Mouse (Mus musculus) T-cell, adult 2 months (primary cell): Measurements from ENCODE around the gene Ets2.
"Not testable (repeated sequence)": the region's sequence is repeated elsewhere in the genome, so short reads cannot be mapped to it uniquely, and the experiment has no call there.

Source experiments
- DNase-seq: peaks from one replicate; pipeline ENCODE4 v3.0.0; 2022; ENCODE audit warnings: low spot score

Gene Ets2

GRCm38 (mm10) chr16:95734785-95735184 lies 32.9 kb downstream of the Ets2 start:
- no peak for DNase-seq

- DNase-seq: no peak
Measured at GRCm38 (mm10) chr16:95736059-95736458, 34.2 kb downstream of the Ets2 start.

- DNase-seq: no peak
Measured at GRCm38 (mm10) chr16:95736470-95736869, 34.6 kb downstream of the Ets2 start.

DNA sequence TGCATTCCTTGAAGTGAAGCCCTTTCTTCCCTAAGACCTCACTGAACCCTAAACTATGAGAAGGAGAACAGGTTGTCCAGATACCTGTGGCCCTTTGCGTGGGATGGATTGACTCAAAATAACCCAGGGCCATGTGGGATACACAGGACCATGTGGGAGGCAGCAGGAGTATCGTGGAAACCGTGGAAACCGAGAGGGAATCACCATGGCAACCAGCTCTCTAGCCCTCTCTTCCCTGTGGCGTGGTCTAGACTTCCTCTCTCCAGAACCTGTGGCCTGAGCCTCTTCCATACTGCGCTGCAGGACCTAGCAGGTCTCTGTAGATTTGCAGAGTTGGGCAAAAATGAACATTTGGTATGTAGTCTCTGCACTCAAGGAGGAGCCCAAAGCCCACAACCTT lies 37.6 kb downstream of the Ets2 start:
- DNase-seq: no peak

- no peak for DNase-seq
Measured at GRCm38 (mm10) chr16:95741358-95741757, 39.5 kb downstream of the Ets2 start.

DNA sequence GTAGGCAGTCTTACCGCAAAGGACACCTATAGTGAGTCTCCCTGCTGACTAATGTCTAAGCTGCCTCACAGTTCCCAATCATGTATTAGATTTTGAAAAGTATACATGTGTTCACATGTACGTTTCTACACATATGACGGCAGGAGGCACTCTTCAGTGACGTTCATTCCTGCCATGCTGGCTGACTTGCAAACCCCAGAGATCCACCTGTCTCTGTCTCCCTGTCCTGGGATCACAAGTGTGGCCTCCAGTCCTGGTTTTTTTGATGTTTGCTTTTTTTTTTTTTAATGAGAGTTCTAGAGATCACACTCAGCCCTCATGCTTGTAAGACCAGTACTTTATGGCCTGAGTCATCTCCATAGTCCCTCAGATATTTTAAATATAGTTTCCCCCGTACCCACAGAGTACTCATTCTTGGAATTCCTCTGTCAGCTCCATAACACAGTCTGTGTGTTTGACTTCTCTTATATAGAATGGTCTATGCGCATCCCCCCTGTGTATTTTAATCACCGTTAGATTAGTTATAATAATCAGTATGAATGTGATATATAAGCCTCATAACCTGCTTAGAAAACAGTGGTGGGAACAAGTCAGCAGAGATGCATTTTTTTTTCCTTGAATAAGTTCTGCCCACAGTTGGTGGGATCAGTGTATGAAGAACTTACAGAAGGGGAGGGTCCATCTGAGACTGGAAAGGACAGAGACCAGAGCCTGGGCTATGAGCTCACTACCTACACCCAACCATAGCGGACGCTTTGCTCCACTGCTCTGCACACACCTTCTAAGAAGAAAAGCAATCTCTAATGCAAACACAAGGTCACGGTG lies 40.3 kb downstream of the Ets2 start:
- no peak for DNase-seq

DNA sequence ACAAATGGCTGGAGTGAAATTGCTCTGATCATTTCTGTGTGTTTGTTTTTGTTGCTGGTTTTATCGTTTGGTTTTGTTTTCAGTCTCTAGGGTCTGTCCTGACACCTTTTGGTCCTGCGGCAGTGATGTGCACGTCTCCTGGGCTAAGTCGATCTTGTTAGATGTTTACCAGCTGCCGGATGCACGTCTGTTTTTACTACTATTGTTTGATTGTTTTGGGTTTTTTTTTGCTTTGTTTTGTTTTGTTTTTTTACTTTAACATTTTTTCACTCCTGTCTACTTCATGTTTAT lies 40.8 kb downstream of the Ets2 start:
- no peak for DNase-seq

DNA sequence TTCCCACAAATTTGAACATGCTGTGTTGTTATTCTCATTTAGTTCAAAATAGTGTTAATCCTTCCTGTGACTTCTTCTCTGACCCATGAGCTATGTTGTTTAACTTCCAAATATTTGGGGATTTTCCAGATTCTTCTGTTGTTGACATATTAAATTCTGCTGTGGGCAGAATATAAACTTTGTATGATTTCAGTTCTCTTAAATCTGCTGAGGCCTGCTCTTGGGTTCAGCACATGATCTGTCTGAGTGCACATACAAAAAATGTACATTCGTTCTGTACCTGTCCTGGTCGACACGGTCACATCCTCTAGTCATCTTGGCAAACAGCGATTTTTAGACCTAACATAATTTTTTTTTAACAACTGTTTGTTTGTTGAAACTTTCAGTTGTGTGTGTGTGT lies 41.2 kb downstream of the Ets2 start:
- DNase-seq: no peak

DNA sequence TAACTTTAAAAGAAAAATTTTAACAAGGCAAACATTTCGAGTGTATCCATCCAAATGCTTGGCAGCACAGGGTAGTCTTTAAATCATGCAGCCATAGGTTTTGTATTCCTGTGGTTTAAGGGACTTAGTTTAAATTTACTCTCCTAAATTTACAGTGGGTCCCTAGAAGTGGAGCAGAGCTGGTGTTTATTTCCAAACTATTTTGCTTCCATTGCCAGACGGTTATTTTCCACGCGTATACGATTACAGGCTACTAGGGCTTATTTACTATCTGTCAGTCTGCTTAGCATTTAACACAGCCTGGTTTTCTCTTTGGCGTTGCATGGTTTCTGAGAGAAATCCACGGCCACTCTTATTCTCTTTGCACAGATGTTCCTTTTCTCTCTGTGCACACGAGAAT lies 42.9 kb downstream of the Ets2 start:
- DNase-seq: no peak

DNA sequence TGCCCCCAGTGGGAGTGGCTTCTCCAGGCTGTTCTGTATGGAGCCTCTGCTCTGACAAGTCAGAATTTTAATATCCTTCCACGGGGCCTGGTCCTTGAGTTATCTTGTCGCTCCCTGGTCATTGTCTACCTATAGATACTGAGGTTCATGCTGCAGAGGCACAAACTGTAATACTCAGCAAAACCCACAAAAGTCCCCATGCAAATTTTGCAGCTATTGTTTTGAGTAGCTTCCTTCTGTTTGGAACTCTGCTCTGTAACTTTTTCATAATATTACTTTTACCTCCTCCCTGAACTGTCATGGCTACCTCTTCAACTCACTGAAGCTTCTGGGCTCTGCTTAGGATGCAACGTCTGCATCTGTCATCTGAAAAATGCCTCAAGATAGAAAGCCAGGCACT lies 43.8 kb downstream of the Ets2 start:
- DNase-seq: no peak

DNA sequence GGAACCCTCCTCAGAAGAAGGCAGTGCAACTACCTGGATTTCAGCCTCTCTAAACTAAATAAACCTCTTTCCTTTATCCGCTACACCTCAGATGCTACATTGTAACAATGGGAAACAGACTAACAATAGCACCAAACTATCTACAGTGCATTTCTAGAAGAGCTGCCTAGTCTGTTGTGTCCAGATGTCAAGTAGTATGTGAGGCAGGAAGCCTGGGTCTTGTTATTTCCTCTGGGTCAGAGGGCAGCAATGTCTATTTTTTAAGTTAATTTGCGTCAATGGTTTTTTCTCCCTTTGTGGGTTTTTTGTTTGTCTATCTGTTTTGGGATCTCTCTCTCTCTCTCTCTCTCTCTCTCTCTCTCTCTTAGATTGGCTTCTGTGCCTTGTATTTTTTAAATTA lies 44.7 kb downstream of the Ets2 start:
- DNase-seq: no peak

DNA sequence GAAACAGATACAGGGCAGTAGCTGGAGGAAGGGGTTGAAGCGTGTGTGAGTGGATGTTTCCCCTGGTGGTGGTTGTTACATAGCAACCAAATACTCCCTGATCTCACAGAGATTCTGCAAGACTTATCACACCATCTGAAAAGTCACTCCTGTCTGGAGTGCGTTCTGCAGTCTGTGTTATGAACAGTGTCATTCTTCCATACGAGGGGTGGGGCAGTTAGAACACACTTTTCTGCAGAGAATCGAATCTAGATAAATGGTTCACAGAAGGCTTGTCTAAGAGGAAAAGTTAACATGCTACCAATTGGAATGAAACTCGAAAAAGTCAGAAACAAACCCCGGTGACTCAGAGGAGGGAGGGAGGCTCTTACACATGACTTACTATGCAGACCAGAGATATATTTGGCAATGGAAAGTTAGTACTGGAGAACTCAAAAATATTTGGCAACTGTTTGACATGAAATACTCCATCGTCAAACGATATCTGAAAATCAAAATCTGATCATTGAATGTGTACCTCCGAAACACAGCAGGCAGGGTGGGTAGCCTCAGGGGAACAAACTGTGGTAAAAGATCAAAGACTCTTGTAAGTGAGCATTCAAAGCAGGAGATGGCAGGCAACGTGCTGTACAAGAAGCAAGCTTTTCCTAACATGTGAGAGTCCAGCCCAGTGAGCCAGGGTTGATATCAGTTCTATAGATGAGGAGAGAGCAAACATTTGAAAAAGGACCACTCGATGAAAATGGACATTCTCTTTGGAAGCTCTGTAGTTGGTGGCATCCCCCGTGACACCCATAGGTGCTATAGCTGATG lies 47.6 kb downstream of the Ets2 start:
- DNase-seq: peak; percentile 66

GRCm38 (mm10) chr16:95750211-95750629 lies 48.3 kb downstream of the Ets2 start:
- peak; percentile 76 for DNase-seq

DNA sequence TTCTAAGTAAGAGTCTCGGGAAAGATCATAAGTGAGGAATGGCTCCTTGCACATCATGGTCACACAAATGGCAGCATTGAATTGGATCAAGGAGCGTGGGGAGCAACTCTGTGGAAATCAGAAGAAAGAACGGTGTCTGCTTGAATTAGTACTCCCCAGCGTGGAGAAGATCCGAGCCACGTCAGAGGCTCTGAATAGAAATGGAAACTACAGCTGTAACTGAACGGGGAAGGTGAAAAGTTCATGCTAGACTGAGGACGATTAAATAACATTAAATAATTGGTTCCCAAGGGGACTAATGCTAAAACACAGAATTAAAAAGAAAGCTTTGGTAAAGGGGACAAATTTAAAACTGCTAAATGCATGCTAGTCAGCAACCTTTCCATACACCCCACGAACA lies 50.6 kb downstream of the Ets2 start:
- no peak for DNase-seq

GRCm38 (mm10) chr16:95753295-95753694 lies 51.4 kb downstream of the Ets2 start:
- no peak for DNase-seq

GRCm38 (mm10) chr16:95759151-95759987 lies 57.5 kb downstream of the Ets2 start:
- no peak for DNase-seq

GRCm38 (mm10) chr16:95759988-95760391 lies 58.1 kb downstream of the Ets2 start:
- no peak for DNase-seq

DNA sequence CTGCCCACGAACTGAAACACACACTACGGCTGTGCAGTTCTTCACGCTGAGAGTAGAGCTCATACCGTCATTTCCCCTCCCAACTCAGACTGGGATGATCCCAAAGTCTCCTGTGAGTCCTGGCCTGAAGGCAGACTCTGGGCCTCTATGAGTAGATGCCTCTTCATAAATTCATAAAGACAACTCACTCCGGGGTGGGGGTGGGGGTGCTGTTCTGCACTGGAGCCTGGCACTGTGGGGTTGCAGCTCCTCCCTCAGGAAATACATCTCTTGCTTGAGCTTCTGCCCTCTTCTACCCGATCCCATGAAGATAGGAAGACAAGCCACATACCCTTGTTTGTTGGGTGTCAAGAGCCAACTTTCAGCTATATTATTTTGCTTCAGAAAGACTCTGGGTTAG lies 59.9 kb downstream of the Ets2 start:
- peak; percentile 32 for DNase-seq

DNA sequence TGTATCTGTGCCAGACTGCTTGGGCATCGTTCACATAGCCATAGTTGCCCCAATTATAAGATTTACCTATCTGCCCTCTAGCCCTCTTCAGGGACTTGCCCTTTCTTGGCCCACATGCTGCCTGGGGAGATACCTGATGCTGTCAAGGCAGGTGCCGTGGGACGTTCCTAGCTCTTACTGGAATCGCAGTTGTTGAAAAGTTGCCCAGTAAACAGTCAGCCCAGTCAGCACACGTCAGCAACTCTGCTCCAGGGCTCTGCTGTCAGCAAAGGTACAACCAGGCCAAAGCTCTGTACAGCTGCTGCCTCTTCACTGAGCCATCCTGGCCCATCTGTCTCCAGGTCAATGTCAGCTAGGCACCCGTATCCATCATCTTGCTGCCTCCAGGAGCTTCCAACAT lies 61.3 kb downstream of the Ets2 start:
- DNase-seq: no peak

GRCm38 (mm10) chr16:95764041-95764440 lies 62.2 kb downstream of the Ets2 start:
- not testable (repeated sequence) for DNase-seq

DNA sequence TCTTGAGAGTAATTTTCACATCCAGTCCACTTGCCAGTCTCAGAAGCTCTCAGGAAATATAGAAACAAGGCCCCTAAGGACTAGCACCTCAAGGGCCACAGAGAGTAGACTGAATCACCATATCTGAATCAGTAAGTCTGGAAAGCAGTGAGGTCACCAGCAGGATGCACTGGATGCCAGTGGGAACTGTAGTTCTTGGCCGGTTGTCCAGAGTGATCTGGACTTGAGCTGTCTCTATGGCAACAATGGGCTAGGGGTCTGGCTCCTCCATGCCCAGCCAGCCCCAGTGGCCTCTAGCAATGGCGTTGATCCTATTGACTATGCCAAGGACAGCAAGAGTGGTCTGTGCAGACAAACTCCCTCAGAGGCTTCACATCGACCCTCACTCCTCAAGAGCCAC lies 64.3 kb downstream of the Ets2 start:
- no peak for DNase-seq

DNA sequence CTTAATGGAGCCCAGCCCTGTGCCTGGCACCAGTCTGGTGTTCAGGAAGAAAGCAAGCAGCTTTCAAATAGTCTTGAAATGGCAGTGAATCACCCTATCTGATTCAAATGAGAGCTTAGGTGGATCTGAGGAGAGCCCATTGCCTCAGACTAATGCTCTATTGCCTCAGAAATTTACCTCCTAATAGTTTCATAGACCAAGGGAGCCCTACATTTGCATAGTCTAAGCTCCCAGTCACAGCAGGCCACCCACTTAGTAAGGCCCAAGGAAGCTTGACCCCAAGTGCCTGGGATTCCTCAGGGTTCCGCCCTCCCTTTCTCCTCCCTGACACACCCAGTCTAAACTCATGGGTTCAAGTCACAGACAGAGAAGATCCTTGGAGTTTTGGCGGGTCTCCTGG lies 65.4 kb downstream of the Ets2 start:
- DNase-seq: no peak
